Mouse (Mus musculus): ENCODE results near the gene Kctd17. TPM values are rescaled to one million over a fixed set of nuclear protein-coding genes. Genes with fewer than 3 reads are reported as not detected.

Kctd17 gene
- total RNA-seq, 2 experiments from 2014 or later = 80.7 TPM

DNA sequence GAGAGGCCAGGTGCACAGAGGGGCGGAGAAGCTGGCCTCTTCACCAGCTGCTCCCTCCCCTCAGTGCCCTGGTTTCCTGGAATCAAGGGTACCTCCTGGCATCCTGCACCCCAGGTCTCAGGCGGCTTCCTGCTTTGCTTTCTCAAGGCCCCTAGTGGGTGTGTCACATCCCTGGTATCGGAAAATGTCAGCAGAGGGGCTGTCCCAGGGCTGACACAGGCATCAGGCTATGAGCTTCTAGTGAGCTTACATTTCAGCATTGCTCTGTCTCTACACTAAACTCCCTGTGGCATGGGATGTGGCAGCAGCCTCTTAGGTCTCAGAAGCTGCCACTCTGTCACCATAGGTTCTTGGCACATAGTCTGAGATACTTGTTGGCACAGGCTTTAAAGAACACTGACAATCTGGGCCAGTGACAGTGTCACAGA lies 47.3 kb downstream of the Kctd17 start:
- intact Hi-C loops (cut with DNase I) = no loop called here
- DNase-seq = no peak

GRCm38 (mm10) chr15:78476878-78477277 lies 48.5 kb downstream of the Kctd17 start:
- intact Hi-C loops (cut with DNase I) = no loop called here
- DNase-seq = no peak

DNA sequence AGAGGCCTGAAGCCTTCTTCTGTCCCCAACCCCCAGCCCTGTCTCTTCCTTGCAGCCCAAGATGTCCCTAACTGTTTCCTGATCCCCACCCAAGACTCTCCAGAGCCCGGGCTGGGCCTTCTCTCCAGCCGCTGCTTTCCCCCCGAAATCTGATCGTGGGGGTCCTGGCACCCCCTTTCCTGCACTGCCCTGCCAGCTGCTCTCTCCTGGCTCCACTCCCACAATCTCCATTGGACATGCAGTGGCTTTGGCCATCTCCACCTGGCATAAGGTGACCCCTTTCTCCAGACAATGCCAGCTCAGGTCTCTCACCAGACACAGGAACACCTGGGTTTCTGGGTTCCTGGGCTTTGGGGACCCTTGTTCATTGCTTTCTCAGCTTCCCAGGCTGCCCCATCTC lies 49.7 kb downstream of the Kctd17 start:
- DNase-seq = no peak
- intact Hi-C loops (cut with DNase I) = no loop called here

DNA sequence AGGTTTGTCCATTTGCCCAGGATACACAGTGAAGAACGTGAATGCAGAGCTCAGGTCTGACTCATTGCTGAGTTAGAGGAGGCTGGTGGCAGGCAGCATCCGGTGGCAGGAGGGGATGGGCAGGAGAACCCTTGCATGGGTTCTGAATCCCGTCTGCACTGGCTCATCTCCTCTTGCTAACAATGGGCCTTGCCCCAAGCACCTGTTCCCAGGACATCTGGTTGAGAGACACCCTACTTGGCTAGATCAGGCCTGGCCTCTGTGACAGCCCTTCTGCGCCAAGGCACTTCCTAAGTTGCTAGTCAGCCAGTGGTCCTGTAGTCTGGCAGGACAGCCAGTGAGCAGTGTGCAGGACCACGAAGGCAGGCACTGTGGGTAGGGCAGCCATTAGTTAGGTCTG lies 51.1 kb downstream of the Kctd17 start:
- no peak for DNase-seq
- intact Hi-C loops (cut with DNase I) = no loop called here

- intact Hi-C loops (cut with DNase I) = no loop called here
- no peak for DNase-seq
Observed at GRCm38 (mm10) chr15:78480111-78480510, 51.7 kb downstream of the Kctd17 start.

- no peak for DNase-seq
- intact Hi-C loops (cut with DNase I) = no loop called here
Observed at GRCm38 (mm10) chr15:78480991-78481390, 52.6 kb downstream of the Kctd17 start.

GRCm38 (mm10) chr15:78481448-78482000 lies 53.2 kb downstream of the Kctd17 start:
- intact Hi-C loops (cut with DNase I) = no loop called here
- peak; percentile 45 to 57 for DNase-seq

DNA sequence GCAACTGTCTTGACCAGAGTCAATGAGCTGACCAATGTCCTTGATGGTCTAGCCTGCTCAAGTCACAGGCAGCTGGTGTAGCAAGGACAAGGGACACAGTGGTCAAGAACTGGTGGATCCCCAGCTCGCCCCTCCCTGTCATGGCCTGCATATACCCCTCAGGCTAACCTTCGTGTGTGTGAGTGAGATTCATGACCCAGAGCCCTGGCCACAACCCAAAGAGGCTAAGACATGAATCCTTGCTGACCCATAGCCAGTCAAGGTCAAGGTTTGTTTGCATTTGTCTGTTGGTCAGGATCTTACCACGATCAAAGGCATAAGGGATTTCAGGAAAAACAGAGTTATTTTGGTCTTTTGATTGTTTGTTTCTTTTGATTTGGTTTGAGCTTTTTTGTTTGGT lies 54.2 kb downstream of the Kctd17 start:
- intact Hi-C loops (cut with DNase I) = loop anchor here (2.0 kb wide), 1 partner anchor 16 kb away; no protein-coding TSS in a partner anchor

GRCm38 (mm10) chr15:78483311-78483710 lies 54.9 kb downstream of the Kctd17 start:
- intact Hi-C loops (cut with DNase I) = loop anchor here (2.0 kb wide), 1 partner anchor 17 kb away; no protein-coding TSS in a partner anchor
- no peak for DNase-seq

More for the DNA sequence above, 54.2 kb downstream of the Kctd17 start:
- no peak for DNase-seq

- no peak for DNase-seq
Observed at GRCm38 (mm10) chr15:78486564-78486963, 58.2 kb downstream of the Kctd17 start.

DNA sequence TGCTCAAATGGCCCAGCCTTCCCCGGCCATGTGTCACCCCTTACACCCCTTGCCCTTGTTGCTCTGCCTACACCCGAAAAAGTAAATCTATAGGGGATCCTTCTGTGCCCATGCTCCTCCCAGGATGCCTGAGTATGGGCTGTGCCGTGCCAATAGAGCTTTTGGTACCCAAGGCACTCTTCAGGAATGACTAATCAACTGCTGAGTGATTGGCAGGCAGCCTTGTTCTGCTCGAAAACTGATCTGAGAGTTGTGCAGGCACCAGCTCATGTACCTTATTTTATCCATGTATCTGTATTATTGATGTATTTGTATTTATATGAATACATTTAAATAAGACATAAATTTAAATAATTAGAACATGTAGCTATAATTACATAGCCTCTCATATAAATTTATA lies 58.7 kb downstream of the Kctd17 start:
- intact Hi-C loops (cut with DNase I) = no loop called here
- no peak for DNase-seq

More at GRCm38 (mm10) chr15:78486564-78486963, 58.2 kb downstream of the Kctd17 start:
- intact Hi-C loops (cut with DNase I) = no loop called here

Other genes with a start within 250 kb of the Kctd17 start
- not detected for gene Pvalb, start 222.2 kb upstream of the Kctd17 start, total RNA-seq (2021)
- gene Ncf4, start 183.8 kb upstream of the Kctd17 start, total RNA-seq (2021) = 1 to 10 TPM; 2.0 to 2.6 TPM
- gene Csf2rb2, start 122.8 kb upstream of the Kctd17 start, total RNA-seq (2021) = 1 to 10 TPM; 1.3 to 1.6 TPM
- gene Csf2rb, start 102.8 kb upstream of the Kctd17 start, total RNA-seq (2021) = 1 to 10 TPM; 2.2 to 2.7 TPM
- gene Tex33, start 32.7 kb upstream of the Kctd17 start, total RNA-seq (2021) = not detected
- gene Tst, start 22.7 kb upstream of the Kctd17 start, total RNA-seq (2021) = 10 to 100 TPM; 14.4 to 16.4 TPM
- 10 to 100 TPM; 26.0 to 26.3 TPM for gene Mpst, start 22.1 kb upstream of the Kctd17 start, total RNA-seq (2021)
- gene Tmprss6, start 40.1 kb downstream of the Kctd17 start, total RNA-seq (2021) = under 1 TPM; 0.10 to 0.45 TPM
- gene Il2rb, start 66.7 kb downstream of the Kctd17 start, total RNA-seq (2021) = under 1 TPM; 0.20 to 0.26 TPM
- 10 to 100 TPM; 89.5 to 98.7 TPM for gene C1qtnf6, start 102.9 kb downstream of the Kctd17 start, total RNA-seq (2021)
- gene Sstr3, start 116.1 kb downstream of the Kctd17 start, total RNA-seq (2021) = under 1 TPM in 1 of 2 experiments, not detected in 1; 0.20 TPM
- gene Rac2, start 144.2 kb downstream of the Kctd17 start, total RNA-seq (2021) = 1 to 10 TPM; 4.6 to 4.7 TPM
- gene Cyth4, start 168.5 kb downstream of the Kctd17 start, total RNA-seq (2021) = 1 to 10 TPM; 4.8 to 6.9 TPM

Measured in heart, postnatal 10 days (tissue).